Mouse (Mus musculus): Measurements from ENCODE around the gene Arhgap42. TPM values are rescaled to one million over a fixed set of nuclear protein-coding genes. Genes with fewer than 3 reads are reported as not detected.

The Arhgap42 gene
- polyA plus RNA-seq, 1 experiment from 2014 or later: 23.5 TPM

- no peak overlapping the region for H3K27ac ChIP-seq
- WGBS: 76% methylated on average over 3 of the region's 3 CpGs
- H3K4me3 ChIP-seq: no peak overlapping the region
Measured at GRCm38 (mm10) chr9:9158241-9158640, 80.7 kb downstream of the Arhgap42 start.

GRCm38 (mm10) chr9:9157425-9157824 is 81.5 kb downstream of the Arhgap42 start:
- Histone ChIP-seq H3K4me3 (no peak overlapping the region), H3K9me3 (no peaks in the 10 kb centered on the region), H3K27me3 (ENCODE audit: insufficient read depth, poor library complexity, severe bottlenecking) (no peaks in the 10 kb centered on the region), H3K27ac (no peak overlapping the region), H3K36me3 (no peaks in the 10 kb centered on the region), H3K4me1 (peaks cover 6% of the 10 kb centered on the region; the same call in 1 of the 2 replicates)
- no peak for DNase-seq (ENCODE audit: low spot score)
- WGBS: 82% methylated on average over 2 of the region's 2 CpGs

More at GRCm38 (mm10) chr9:9158241-9158640, 80.7 kb downstream of the Arhgap42 start:
- no peak for DNase-seq (ENCODE audit: low spot score)
- peaks cover 6% of the 10 kb centered on the region; the same call in 1 of the 2 replicates for H3K4me1 ChIP-seq
- H3K9me3 ChIP-seq: no peaks in the 10 kb centered on the region
- H3K27me3 ChIP-seq (ENCODE audit: insufficient read depth, poor library complexity, severe bottlenecking): no peaks in the 10 kb centered on the region
- no peaks in the 10 kb centered on the region for H3K36me3 ChIP-seq

GRCm38 (mm10) chr9:9154636-9155035 is 84.3 kb downstream of the Arhgap42 start:
- no peaks in the 10 kb centered on the region for H3K27me3 ChIP-seq (ENCODE audit: insufficient read depth, poor library complexity, severe bottlenecking)
- H3K36me3 ChIP-seq: no peaks in the 10 kb centered on the region
- 82% methylated on average over 3 of the region's 3 CpGs for WGBS
- no peak for DNase-seq (ENCODE audit: low spot score)
- no peaks in the 10 kb centered on the region for H3K4me1 ChIP-seq
- H3K9me3 ChIP-seq: no peaks in the 10 kb centered on the region
- no peak overlapping the region for H3K27ac ChIP-seq
- no peak overlapping the region for H3K4me3 ChIP-seq

GRCm38 (mm10) chr9:9144301-9145121 is 94.4 kb downstream of the Arhgap42 start:
- H3K4me3 ChIP-seq: no peak overlapping the region
- whole genome bisulfite sequencing: 88% methylated on average over 7 of the region's 7 CpGs
- DNase-seq (ENCODE audit: low spot score): no peak
- no peak overlapping the region for H3K27ac ChIP-seq
- no peaks in the 10 kb centered on the region for H3K9me3 ChIP-seq
- no peaks in the 10 kb centered on the region for H3K36me3 ChIP-seq
- H3K27me3 ChIP-seq (ENCODE audit: insufficient read depth, poor library complexity, severe bottlenecking): no peaks in the 10 kb centered on the region
- no peaks in the 10 kb centered on the region for H3K4me1 ChIP-seq

GRCm38 (mm10) chr9:9143102-9143501 is 95.8 kb downstream of the Arhgap42 start:
- Histone ChIP-seq H3K4me1 (no peaks in the 10 kb centered on the region), H3K27me3 (ENCODE audit: insufficient read depth, poor library complexity, severe bottlenecking) (no peaks in the 10 kb centered on the region), H3K27ac (no peak overlapping the region), H3K36me3 (no peaks in the 10 kb centered on the region), H3K4me3 (no peak overlapping the region), H3K9me3 (no peaks in the 10 kb centered on the region)
- no peak for DNase-seq (ENCODE audit: low spot score)
- whole genome bisulfite sequencing: 83% methylated on average over 5 of the region's 5 CpGs

GRCm38 (mm10) chr9:9142561-9142960 is 96.3 kb downstream of the Arhgap42 start:
- no peak for DNase-seq (ENCODE audit: low spot score)
- no peaks in the 10 kb centered on the region for H3K36me3 ChIP-seq
- WGBS: 76% methylated on average over 7 of the region's 7 CpGs
- no peak overlapping the region for H3K4me3 ChIP-seq
- H3K9me3 ChIP-seq: no peaks in the 10 kb centered on the region
- no peak overlapping the region for H3K27ac ChIP-seq
- H3K27me3 ChIP-seq (ENCODE audit: insufficient read depth, poor library complexity, severe bottlenecking): no peaks in the 10 kb centered on the region
- H3K4me1 ChIP-seq: no peaks in the 10 kb centered on the region

- H3K36me3 ChIP-seq: no peaks in the 10 kb centered on the region
- H3K9me3 ChIP-seq: no peaks in the 10 kb centered on the region
- no peak for DNase-seq (ENCODE audit: low spot score)
- no peaks in the 10 kb centered on the region for H3K27me3 ChIP-seq (ENCODE audit: insufficient read depth, poor library complexity, severe bottlenecking)
- 73% methylated on average over 1 of the region's 1 CpGs for WGBS
- H3K4me3 ChIP-seq: no peak overlapping the region
- no peak overlapping the region for H3K27ac ChIP-seq
- H3K4me1 ChIP-seq: no peaks in the 10 kb centered on the region
Measured at GRCm38 (mm10) chr9:9142144-9142543, 96.8 kb downstream of the Arhgap42 start.

- H3K27ac ChIP-seq: no peak overlapping the region
- no peaks in the 10 kb centered on the region for H3K36me3 ChIP-seq
- 86% methylated on average over 4 of the region's 4 CpGs for WGBS
- H3K9me3 ChIP-seq: no peaks in the 10 kb centered on the region
- peaks cover 10% of the 10 kb centered on the region for H3K4me1 ChIP-seq
- no peak overlapping the region for H3K4me3 ChIP-seq
- H3K27me3 ChIP-seq (ENCODE audit: insufficient read depth, poor library complexity, severe bottlenecking): no peaks in the 10 kb centered on the region
- DNase-seq (ENCODE audit: low spot score): no peak
Measured at GRCm38 (mm10) chr9:9128996-9129694, 109.8 kb downstream of the Arhgap42 start.

GRCm38 (mm10) chr9:9127041-9127755 is 111.7 kb downstream of the Arhgap42 start:
- Histone ChIP-seq H3K27ac (peak overlapping the region; percentile 47), H3K9me3 (no peaks in the 10 kb centered on the region), H3K4me1 (peaks cover 10% of the 10 kb centered on the region), H3K36me3 (no peaks in the 10 kb centered on the region), H3K4me3 (no peak overlapping the region), H3K27me3 (ENCODE audit: insufficient read depth, poor library complexity, severe bottlenecking) (no peaks in the 10 kb centered on the region)
- DNase-seq (ENCODE audit: low spot score): no peak
- WGBS: 45% methylated on average over 4 of the region's 4 CpGs

GRCm38 (mm10) chr9:9124156-9124555 is 114.7 kb downstream of the Arhgap42 start:
- Histone ChIP-seq H3K27me3 (ENCODE audit: insufficient read depth, poor library complexity, severe bottlenecking) (no peaks in the 10 kb centered on the region), H3K36me3 (no peaks in the 10 kb centered on the region), H3K4me3 (no peak overlapping the region), H3K27ac (no peak overlapping the region), H3K9me3 (no peaks in the 10 kb centered on the region), H3K4me1 (peaks cover 10% of the 10 kb centered on the region)
- WGBS: 73% methylated on average over 2 of the region's 2 CpGs
- DNase-seq (ENCODE audit: low spot score): no peak

- Histone ChIP-seq H3K4me1 (no peaks in the 10 kb centered on the region), H3K4me3 (no peak overlapping the region), H3K9me3 (no peaks in the 10 kb centered on the region), H3K27ac (no peak overlapping the region), H3K36me3 (no peaks in the 10 kb centered on the region), H3K27me3 (ENCODE audit: insufficient read depth, poor library complexity, severe bottlenecking) (no peaks in the 10 kb centered on the region)
- no peak for DNase-seq (ENCODE audit: low spot score)
- 64% methylated on average over 3 of the region's 3 CpGs for WGBS
Measured at GRCm38 (mm10) chr9:9114266-9114665, 124.6 kb downstream of the Arhgap42 start.

- Histone ChIP-seq H3K4me1 (no peaks in the 10 kb centered on the region), H3K4me3 (no peak overlapping the region), H3K9me3 (no peaks in the 10 kb centered on the region), H3K36me3 (no peaks in the 10 kb centered on the region), H3K27me3 (ENCODE audit: insufficient read depth, poor library complexity, severe bottlenecking) (no peaks in the 10 kb centered on the region), H3K27ac (no peak overlapping the region)
- WGBS: 61% methylated on average over 1 of the region's 1 CpGs
- DNase-seq (ENCODE audit: low spot score): no peak
Measured at GRCm38 (mm10) chr9:9113847-9114246, 125.1 kb downstream of the Arhgap42 start.

GRCm38 (mm10) chr9:9112921-9113320 is 126.0 kb downstream of the Arhgap42 start:
- Histone ChIP-seq H3K4me1 (no peaks in the 10 kb centered on the region), H3K9me3 (no peaks in the 10 kb centered on the region), H3K27me3 (ENCODE audit: insufficient read depth, poor library complexity, severe bottlenecking) (no peaks in the 10 kb centered on the region), H3K27ac (no peak overlapping the region), H3K36me3 (no peaks in the 10 kb centered on the region), H3K4me3 (no peak overlapping the region)
- no peak for DNase-seq (ENCODE audit: low spot score)
- 79% methylated on average over 4 of the region's 4 CpGs for WGBS
